Mouse (Mus musculus): ENCODE data around the gene Ugt2b34.
"Not testable (repeated sequence)": the region's sequence is repeated elsewhere in the genome, so short reads cannot be mapped to it uniquely, and the experiment has no call there.

Ugt2b34 gene

GRCm38 (mm10) chr5:86906758-86907157, at the start of gene Ugt2b34:
TSS of gene Ugt2b34 (minus strand) at chr5:86906937.
- DNase-seq (ENCODE audit: low read depth in 1 of 2, low spot score in 2 of 2): no peak

GRCm38 (mm10) chr5:86942111-86942510, 35.4 kb upstream of the Ugt2b34 start:
- DNase-seq (ENCODE audit: low read depth in 1 of 2, low spot score in 2 of 2): no peak

- no peak for DNase-seq (ENCODE audit: low read depth in 1 of 2, low spot score in 2 of 2)
These were observed 19.7 kb upstream of the Ugt2b34 start, which contains the start of gene Ugt2b1 for GRCm38 (mm10) chr5:86926426-86926825. TSS of gene Ugt2b1 (minus strand) at chr5:86926530.

GRCm38 (mm10) chr5:86920661-86921233, 14.0 kb upstream of the Ugt2b34 start:
- no peak for DNase-seq (ENCODE audit: low read depth in 1 of 2, low spot score in 2 of 2)

GRCm38 (mm10) chr5:86911357-86912099, 4.8 kb upstream of the Ugt2b34 start:
- DNase-seq (ENCODE audit: low read depth in 1 of 2, low spot score in 2 of 2): no peak

- DNase-seq (ENCODE audit: low read depth in 1 of 2, low spot score in 2 of 2): no peak
These were observed 4.0 kb upstream of the Ugt2b34 start for GRCm38 (mm10) chr5:86910770-86911169.

- no peak for DNase-seq (ENCODE audit: low read depth in 1 of 2, low spot score in 2 of 2)
These were observed 16.8 kb downstream of the Ugt2b34 start for GRCm38 (mm10) chr5:86889933-86890332.

- DNase-seq (ENCODE audit: low read depth in 1 of 2, low spot score in 2 of 2): no peak
These were observed 18.3 kb downstream of the Ugt2b34 start for GRCm38 (mm10) chr5:86888420-86888819.

- DNase-seq (ENCODE audit: low read depth in 1 of 2, low spot score in 2 of 2): no peak
These were observed 19.7 kb downstream of the Ugt2b34 start for GRCm38 (mm10) chr5:86887081-86887480.

- no peak for DNase-seq (ENCODE audit: low read depth in 1 of 2, low spot score in 2 of 2)
These were observed 20.1 kb downstream of the Ugt2b34 start for GRCm38 (mm10) chr5:86886620-86887019.

- DNase-seq (ENCODE audit: low read depth in 1 of 2, low spot score in 2 of 2): no peak
These were observed 34.9 kb downstream of the Ugt2b34 start for GRCm38 (mm10) chr5:86871877-86872276.

GRCm38 (mm10) chr5:86858336-86858735, 48.4 kb downstream of the Ugt2b34 start:
- no peak for DNase-seq (ENCODE audit: low read depth in 1 of 2, low spot score in 2 of 2)

GRCm38 (mm10) chr5:86857682-86858081, 49.1 kb downstream of the Ugt2b34 start:
- DNase-seq (ENCODE audit: low read depth in 1 of 2, low spot score in 2 of 2): no peak

GRCm38 (mm10) chr5:86856505-86856904, 50.2 kb downstream of the Ugt2b34 start:
- DNase-seq (ENCODE audit: low read depth in 1 of 2, low spot score in 2 of 2): not testable (repeated sequence)

GRCm38 (mm10) chr5:86851658-86852057, 55.1 kb downstream of the Ugt2b34 start:
- no peak for DNase-seq (ENCODE audit: low read depth in 1 of 2, low spot score in 2 of 2)

GRCm38 (mm10) chr5:86850104-86850503, 56.6 kb downstream of the Ugt2b34 start:
- no peak for DNase-seq (ENCODE audit: low read depth in 1 of 2, low spot score in 2 of 2)

GRCm38 (mm10) chr5:86841261-86841660, 65.5 kb downstream of the Ugt2b34 start:
- DNase-seq (ENCODE audit: low read depth in 1 of 2, low spot score in 2 of 2): not testable (repeated sequence)

GRCm38 (mm10) chr5:86840207-86840606, 66.5 kb downstream of the Ugt2b34 start:
- no peak for DNase-seq (ENCODE audit: low read depth in 1 of 2, low spot score in 2 of 2)

Measured in monocyte, adult 2 months (primary cell).